Mouse (Mus musculus) Patski (cell line): Measurements from ENCODE around the gene Gfod1. TPM values are rescaled to one million over a fixed set of nuclear protein-coding genes. Genes with fewer than 3 reads are reported as not detected.

ENCODE experiments used
- ATAC-seq: fragments of 100-300 bp; one replicate; pipeline ENCODE4 v1.8.0; 2021
- CTCF ChIA-PET: fragments of 350-600 bp; sonication (Branson Sonifier 250); formaldehyde crosslinking; loops from one replicate; lab custom pipeline; 2022; ENCODE audit warnings: inconsistent platforms; lab: Charles Lee
- POLR2A ChIA-PET: fragments of 350-600 bp; sonication (Branson Sonifier 250); formaldehyde crosslinking; loops from one replicate; lab custom pipeline; 2022; ENCODE audit warnings: antibody characterized with exemption, inconsistent platforms; lab: Charles Lee
- DNase-seq: peaks from one replicate; pipeline ENCODE4 v3.0.0-alpha.2; 2011; ENCODE audit warnings: low read depth, low spot score
- H3K27me3 ChIP-seq: fragments of 371-371 bp; one replicate; pipeline ENCODE4 v1.5.1; 2021
- CTCF ChIP-seq: fragments of 100-300 bp; IDR thresholded peaks from one replicate; pipeline ENCODE4 v1.5.1; 2021
- in situ Hi-C: fragments of 300-500 bp; cut with MboI; formaldehyde crosslinking; loops from 3 replicates; pipeline ENCODE4 v1.11.1; 2018; ENCODE audit warnings: low pct_unique_long_range_greater_than_20kb, mixed read lengths
- polyA plus RNA-seq: library from polyadenylated mRNA; unstranded; gene quantifications from one replicate; pipeline ENCODE4 v1.2.3, GENCODE M21; 2021

The Gfod1 gene
- polyA plus RNA-seq, 1 experiment from 2014 or later, result 1.3 TPM

GRCm38 (mm10) chr13:43220635-43221034, 83.3 kb downstream of the Gfod1 start:
- DNase-seq, result no peak
- TF ChIP-seq CTCF, result no peak
- in situ Hi-C loops, result no loop called here
- no peaks in the 10 kb centered on the region for H3K27me3 ChIP-seq
- ChIA-PET POLR2A (interaction anchor here (2.0 kb wide), 1 partner anchor 22 kb away, joined by 4 read pairs; no protein-coding TSS in a partner anchor), CTCF (interaction anchor here (1.6 kb wide), 1 partner anchor 11 kb away, joined by 4 read pairs; no protein-coding TSS in a partner anchor)
- no peak for ATAC-seq

- ATAC-seq (no peak), DNase-seq (no peak)
- in situ Hi-C loops, result no loop called here
- TF ChIP-seq CTCF, result no peak
- CTCF ChIA-PET, result no interaction called here
- POLR2A ChIA-PET, result no interaction called here
- no peaks in the 10 kb centered on the region for H3K27me3 ChIP-seq
Observed at GRCm38 (mm10) chr13:43218764-43219163, 85.2 kb downstream of the Gfod1 start.

- in situ Hi-C loops, result no loop called here
- ATAC-seq, result no peak
- CTCF ChIA-PET, result no interaction called here
- no peak for TF ChIP-seq CTCF
- no peaks in the 10 kb centered on the region for H3K27me3 ChIP-seq
- POLR2A ChIA-PET, result no interaction called here
- no peak for DNase-seq
Observed at GRCm38 (mm10) chr13:43218284-43218683, 85.7 kb downstream of the Gfod1 start.

GRCm38 (mm10) chr13:43217686-43218085, 86.3 kb downstream of the Gfod1 start:
- H3K27me3 ChIP-seq, result no peaks in the 10 kb centered on the region
- ATAC-seq (no peak), DNase-seq (no peak)
- CTCF ChIA-PET, result no interaction called here
- no peak for TF ChIP-seq CTCF
- in situ Hi-C loops, result no loop called here
- POLR2A ChIA-PET, result no interaction called here

- ATAC-seq, result no peak
- no peaks in the 10 kb centered on the region for H3K27me3 ChIP-seq
- no peak for TF ChIP-seq CTCF
- in situ Hi-C loops, result no loop called here
- POLR2A ChIA-PET, result no interaction called here
- no peak for DNase-seq
- CTCF ChIA-PET, result no interaction called here
Observed at GRCm38 (mm10) chr13:43217059-43217458, 86.9 kb downstream of the Gfod1 start.

GRCm38 (mm10) chr13:43215994-43216706, 87.8 kb downstream of the Gfod1 start:
- in situ Hi-C loops, result no loop called here
- no peak for TF ChIP-seq CTCF
- DNase-seq (no peak), ATAC-seq (no peak)
- ChIA-PET POLR2A (no interaction called here), CTCF (interaction anchor here (0.6 kb wide), 1 partner anchor 11 kb away, joined by 3 read pairs; no protein-coding TSS in a partner anchor)
- H3K27me3 ChIP-seq, result no peaks in the 10 kb centered on the region

- POLR2A ChIA-PET, result interaction anchor here (0.6 kb wide), 1 partner anchor 244 kb away, joined by 4 read pairs; no protein-coding TSS in a partner anchor
- DNase-seq (no peak), ATAC-seq (no peak)
- CTCF ChIA-PET, result no interaction called here
- in situ Hi-C loops, result no loop called here
- no peak for TF ChIP-seq CTCF
- H3K27me3 ChIP-seq, result no peaks in the 10 kb centered on the region
Observed at GRCm38 (mm10) chr13:43215144-43215993, 88.6 kb downstream of the Gfod1 start.

- no peak for DNase-seq
- POLR2A ChIA-PET, result no interaction called here
- no peak for TF ChIP-seq CTCF
Observed at GRCm38 (mm10) chr13:43212338-43212737, 91.6 kb downstream of the Gfod1 start.

GRCm38 (mm10) chr13:43210956-43211355, 93.0 kb downstream of the Gfod1 start:
- ChIA-PET POLR2A (no interaction called here), CTCF (interaction anchor here (1.4 to 1.5 kb wide), 2 partner anchors 11 to 20 kb away, joined by 3 to 5 read pairs; no protein-coding TSS in a partner anchor)
- DNase-seq, result no peak
- no peak for TF ChIP-seq CTCF
- H3K27me3 ChIP-seq, result no peaks in the 10 kb centered on the region
- no peak for ATAC-seq
- in situ Hi-C loops, result no loop called here

More at GRCm38 (mm10) chr13:43212338-43212737, 91.6 kb downstream of the Gfod1 start:
- in situ Hi-C loops, result no loop called here
- ATAC-seq, result no peak
- no peaks in the 10 kb centered on the region for H3K27me3 ChIP-seq
- CTCF ChIA-PET, result interaction anchor here (1.5 kb wide), 1 partner anchor 13 kb away, joined by 5 read pairs; no protein-coding TSS in a partner anchor

GRCm38 (mm10) chr13:43209560-43209959, 94.4 kb downstream of the Gfod1 start:
- ChIA-PET POLR2A (interaction anchor here (0.6 kb wide), 1 partner anchor 999 kb away, joined by 3 read pairs; no protein-coding TSS in a partner anchor), CTCF (no interaction called here)
- ATAC-seq (no peak), DNase-seq (no peak)
- in situ Hi-C loops, result no loop called here
- no peak for TF ChIP-seq CTCF
- H3K27me3 ChIP-seq, result no peaks in the 10 kb centered on the region
